Mouse (Mus musculus) limb, embryonic 12.5 days (tissue): ENCODE results near the gene 2310057N15Rik. TPM values are rescaled to one million over a fixed set of nuclear protein-coding genes. Genes with fewer than 3 reads are reported as not detected.

Experiments used
- ATAC-seq: fragments of 200-750 bp; cut with Nextera tagmentation; 2 replicates; pipeline ENCODE4 v1.8.0; 2017; ENCODE audit warnings: low read depth, moderate TSS enrichment; ENCODE audit not compliant: insufficient number of reproducible peaks, insufficient read depth, low FRiP score, low TSS enrichment
- H3K27ac ChIP-seq: fragments of 300-500 bp; sonication (generic); 2 replicates; pipeline ENCODE4 v1.5.1; 2016; ENCODE audit warnings: mild to moderate bottlenecking, moderate library complexity
- H3K27me3 ChIP-seq: fragments of 300-500 bp; sonication (generic); 2 replicates; pipeline ENCODE4 v1.6.1; 2016; ENCODE audit warnings: mild to moderate bottlenecking, moderate library complexity
- H3K36me3 ChIP-seq: fragments of 300-500 bp; sonication (generic); 2 replicates; pipeline ENCODE4 v1.6.1; 2016; ENCODE audit warnings: mild to moderate bottlenecking, moderate library complexity
- H3K4me1 ChIP-seq: fragments of 300-500 bp; sonication (generic); replicated peaks from 2 replicates; pipeline ENCODE4 v1.6.1; 2016
- H3K4me2 ChIP-seq: fragments of 300-500 bp; sonication (generic); 2 replicates; pipeline ENCODE4 v1.6.1; 2016; ENCODE audit warnings: mild to moderate bottlenecking, moderate library complexity
- H3K4me3 ChIP-seq: fragments of 300-500 bp; sonication (generic); replicated peaks from 2 replicates; pipeline ENCODE4 v1.5.1; 2016; ENCODE audit warnings: mild to moderate bottlenecking
- H3K9ac ChIP-seq: fragments of 300-500 bp; sonication (generic); replicated peaks from 2 replicates; pipeline ENCODE4 v1.6.1; 2016; ENCODE audit warnings: mild to moderate bottlenecking, moderate library complexity
- H3K9me3 ChIP-seq: fragments of 300-500 bp; sonication (generic); 2 replicates; pipeline ENCODE4 v1.6.1; 2016; ENCODE audit warnings: mild to moderate bottlenecking, moderate library complexity
- WGBS: fragments of 180-500 bp; shearing (Covaris S2); methylation state at CpG from one replicate; pipeline ENCODE4 v1.1.7; 2016; 5-methylcytosine and 5-hydroxymethylcytosine counted together
- polyA plus RNA-seq: library from polyadenylated mRNA; unstranded; fragments of >200 nt; fragmentation: Nextera tagmentation; extraction: Ambion mirVana; gene quantifications from 2 replicates; pipeline ENCODE4 v1.2.1, GENCODE M21; 2016

Gene 2310057N15Rik
- polyA plus RNA-seq, 1 experiment from 2014 or later, result not detected

- Histone ChIP-seq H3K4me2 (no peak within 1 kb of the TSS), H3K27me3 (no peaks in the 10 kb centered on the region), H3K36me3 (no peaks in the 10 kb centered on the region), H3K9ac (no peak within 1 kb of the TSS), H3K9me3 (no peaks in the 10 kb centered on the region), H3K4me3 (no peak within 1 kb of the TSS), H3K4me1 (no peaks in the 10 kb centered on the region), H3K27ac (no peak within 1 kb of the TSS)
- no peak for ATAC-seq
- 83% methylated on average over 4 of the region's 4 CpGs for WGBS
These were observed 45.2 kb downstream of the 2310057N15Rik start, which contains the start of gene Krtap13-1 for GRCm38 (mm10) chr16:88728812-88729275. TSS of gene Krtap13-1 (plus strand) at chr16:88728862.

Other genes with a start within 250 kb of the 2310057N15Rik start
- 2.8 and 3.6 TPM in 2 replicates for gene Cldn8, start 211.0 kb downstream of the 2310057N15Rik start, polyA plus RNA-seq
- not detected in 2 replicates for gene Krtap24-1, start 161.9 kb downstream of the 2310057N15Rik start, polyA plus RNA-seq
- not detected in 2 replicates for gene 2310079G19Rik, start 146.5 kb downstream of the 2310057N15Rik start, polyA plus RNA-seq
- not detected in 2 replicates for gene Krtap26-1, start 126.4 kb downstream of the 2310057N15Rik start, polyA plus RNA-seq
- not detected in 2 replicates for gene Krtap27-1, start 102.5 kb downstream of the 2310057N15Rik start, polyA plus RNA-seq
- not detected in 2 replicates for gene 2310061N02Rik, start 66.2 kb downstream of the 2310057N15Rik start, polyA plus RNA-seq
- not detected in 2 replicates for gene Krtap13-1, start 45.3 kb downstream of the 2310057N15Rik start, polyA plus RNA-seq
- gene Krtap13, start 22.6 kb downstream of the 2310057N15Rik start, polyA plus RNA-seq, result not detected in 2 replicates
- not detected in 2 replicates for gene 2310034C09Rik, start 15.4 kb downstream of the 2310057N15Rik start, polyA plus RNA-seq
- gene Gm5965, start 3.7 kb upstream of the 2310057N15Rik start, polyA plus RNA-seq, result not detected in 2 replicates
- gene Gm20741, start 38.0 kb upstream of the 2310057N15Rik start, polyA plus RNA-seq, result not detected in 2 replicates
- 0.25 and 0.26 TPM in 2 replicates for gene Krtap15, start 46.0 kb upstream of the 2310057N15Rik start, polyA plus RNA-seq
- not detected in 2 replicates for gene Krtap14, start 51.9 kb upstream of the 2310057N15Rik start, polyA plus RNA-seq
- not detected in 2 replicates for gene Krtap19-1, start 95.2 kb upstream of the 2310057N15Rik start, polyA plus RNA-seq
- not detected in 2 replicates for gene Krtap19-2, start 100.1 kb upstream of the 2310057N15Rik start, polyA plus RNA-seq
- gene Krtap19-3, start 103.8 kb upstream of the 2310057N15Rik start, polyA plus RNA-seq, result not detected in 2 replicates
- not detected in 2 replicates for gene Krtap19-4, start 110.9 kb upstream of the 2310057N15Rik start, polyA plus RNA-seq
- not detected in 2 replicates for gene Krtap19-5, start 122.3 kb upstream of the 2310057N15Rik start, polyA plus RNA-seq
- gene Krtap19-9b, start 158.1 kb upstream of the 2310057N15Rik start, polyA plus RNA-seq, result not detected in 2 replicates
- not detected in 2 replicates for gene Krtap16-3, start 188.7 kb upstream of the 2310057N15Rik start, polyA plus RNA-seq
- not detected in 2 replicates for gene Krtap22-2, start 236.6 kb upstream of the 2310057N15Rik start, polyA plus RNA-seq
- not detected in 2 replicates for gene Gm10229, start 241.1 kb upstream of the 2310057N15Rik start, polyA plus RNA-seq